Mouse (Mus musculus): ENCODE data around the gene Olfr1317. TPM values are rescaled to one million over a fixed set of nuclear protein-coding genes. Genes with fewer than 3 reads are reported as not detected.

Olfr1317 gene
- not detected in 2 replicates for polyA plus RNA-seq (2016; fragmentation: Nextera tagmentation; extraction: Ambion mirVana)

DNA sequence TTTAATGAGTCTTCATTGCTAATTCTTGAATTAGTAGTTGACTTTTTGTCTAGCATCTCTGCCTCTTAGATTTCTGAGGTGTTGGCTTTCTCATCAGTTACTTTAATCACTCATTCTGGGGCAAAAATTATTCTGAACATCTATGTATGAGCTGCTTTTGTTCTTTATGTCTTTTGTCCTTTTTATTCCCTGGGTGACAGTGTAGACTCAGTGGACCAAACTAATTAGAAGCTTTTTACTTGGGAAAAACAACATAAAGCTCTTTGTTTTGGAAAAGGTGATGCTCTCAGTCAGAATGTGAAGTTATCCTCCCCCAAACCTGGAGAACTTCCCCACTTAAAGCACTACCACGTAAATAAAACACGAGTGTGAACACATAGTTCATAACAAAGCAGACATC is at the start of gene Olfr1317:
Olfr1317 (plus strand) TSS at position 301 of the 400 bp plus-strand sequence.
- WGBS (ENCODE audit: insufficient replicate concordance): 63% methylated on average over 2 of the region's 2 CpGs
- no peak for ATAC-seq

GRCm38 (mm10) chr2:112096681-112097080 is 43.4 kb upstream of the Olfr1317 start, which contains the start of gene Olfr1314:
TSS of gene Olfr1314 (minus strand) at chr2:112096781.
- no peaks in the 10 kb centered on the region for H3K9me3 ChIP-seq (replicated peaks)
- no peaks in the 10 kb centered on the region for H3K27me3 ChIP-seq (replicated peaks)
- no peak within 1 kb of the TSS for H3K4me2 ChIP-seq
- no peak within 1 kb of the TSS for H3K4me3 ChIP-seq
- H3K36me3 ChIP-seq: no peaks in the 10 kb centered on the region
- H3K4me1 ChIP-seq: no peaks in the 10 kb centered on the region
- ATAC-seq: no peak
- no peak within 1 kb of the TSS for H3K9ac ChIP-seq
- no peak within 1 kb of the TSS for H3K27ac ChIP-seq

More for the DNA sequence above, at the start of gene Olfr1317:
- Histone ChIP-seq H3K4me3 (no peak within 1 kb of the TSS), H3K4me2 (no peak within 1 kb of the TSS), H3K27ac (no peak within 1 kb of the TSS), H3K36me3 (no peaks in the 10 kb centered on the region), H3K9ac (no peak within 1 kb of the TSS), H3K27me3 (replicated peaks) (no peaks in the 10 kb centered on the region), H3K9me3 (replicated peaks) (no peaks in the 10 kb centered on the region), H3K4me1 (no peaks in the 10 kb centered on the region)

DNA sequence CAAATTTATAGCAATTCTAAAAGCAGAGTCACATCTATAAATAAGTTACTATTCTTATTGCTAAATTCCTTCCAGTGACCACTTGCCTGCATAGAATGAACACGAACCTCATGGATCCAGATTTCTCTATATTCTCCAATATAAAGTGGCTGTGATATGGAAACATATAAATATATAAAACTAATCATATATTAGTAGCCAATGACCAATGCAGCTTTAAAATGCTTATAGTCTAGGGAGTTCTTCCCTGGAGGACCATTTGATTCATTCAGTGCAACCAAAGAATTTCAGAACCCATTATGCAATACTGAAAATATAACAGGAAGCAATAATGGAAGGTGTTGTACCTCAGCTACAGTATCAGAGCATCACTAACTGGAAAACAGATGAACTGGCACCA is 24.8 kb upstream of the Olfr1317 start, which contains the start of gene Olfr1315-ps1:
Olfr1315-ps1 (minus strand) TSS at position 101 of the 400 bp plus-strand sequence.
- ATAC-seq: no peak
- no peaks in the 10 kb centered on the region for H3K9me3 ChIP-seq (replicated peaks)

GRCm38 (mm10) chr2:112134877-112135276 is 5.3 kb upstream of the Olfr1317 start, which contains the start of gene Olfr1316:
TSS of gene Olfr1316 (minus strand) at chr2:112134977.
- WGBS (ENCODE audit: insufficient replicate concordance): 74% methylated on average over 2 of the region's 2 CpGs
- H3K9me3 ChIP-seq (replicated peaks): no peaks in the 10 kb centered on the region
- no peak within 1 kb of the TSS for H3K27ac ChIP-seq
- no peak within 1 kb of the TSS for H3K4me3 ChIP-seq
- H3K27me3 ChIP-seq (replicated peaks): no peaks in the 10 kb centered on the region
- H3K9ac ChIP-seq: no peak within 1 kb of the TSS
- ATAC-seq: no peak
- H3K4me1 ChIP-seq: no peaks in the 10 kb centered on the region
- no peak within 1 kb of the TSS for H3K4me2 ChIP-seq
- H3K36me3 ChIP-seq: no peaks in the 10 kb centered on the region

More for the DNA sequence above, 24.8 kb upstream of the Olfr1317 start, which contains the start of gene Olfr1315-ps1:
- WGBS (ENCODE audit: insufficient replicate concordance): 42% methylated on average over 1 of the region's 1 CpGs
- Histone ChIP-seq H3K4me1 (no peaks in the 10 kb centered on the region), H3K4me3 (no peak within 1 kb of the TSS), H3K36me3 (no peaks in the 10 kb centered on the region), H3K9ac (no peak within 1 kb of the TSS), H3K27ac (no peak within 1 kb of the TSS), H3K4me2 (no peak within 1 kb of the TSS), H3K27me3 (replicated peaks) (no peaks in the 10 kb centered on the region)

- Histone ChIP-seq H3K9me3 (replicated peaks) (no peaks in the 10 kb centered on the region), H3K27me3 (replicated peaks) (no peaks in the 10 kb centered on the region), H3K4me3 (no peak within 1 kb of the TSS), H3K4me1 (no peaks in the 10 kb centered on the region), H3K4me2 (no peak within 1 kb of the TSS), H3K36me3 (no peaks in the 10 kb centered on the region), H3K9ac (no peak within 1 kb of the TSS), H3K27ac (no peak within 1 kb of the TSS)
- no peak for ATAC-seq
Observed at GRCm38 (mm10) chr2:112153898-112154297, 13.8 kb downstream of the Olfr1317 start, which contains the start of gene Olfr1318. TSS of gene Olfr1318 (plus strand) at chr2:112154198.

Other genes starting within 250 kb of the Olfr1317 start
- gene Olfr1306, start 224.1 kb upstream of the Olfr1317 start, polyA plus RNA-seq (2016; fragmentation: Nextera tagmentation; extraction: Ambion mirVana): not detected in 2 replicates
- not detected in 2 replicates for gene Olfr1307, start 190.9 kb upstream of the Olfr1317 start, polyA plus RNA-seq (2016; fragmentation: Nextera tagmentation; extraction: Ambion mirVana)
- not detected in 2 replicates for gene Olfr1308, start 175.4 kb upstream of the Olfr1317 start, polyA plus RNA-seq (2016; fragmentation: Nextera tagmentation; extraction: Ambion mirVana)
- gene Olfr1309, start 150.0 kb upstream of the Olfr1317 start, polyA plus RNA-seq (2016; fragmentation: Nextera tagmentation; extraction: Ambion mirVana): not detected in 2 replicates
- gene Olfr1310, start 127.6 kb upstream of the Olfr1317 start, polyA plus RNA-seq (2016; fragmentation: Nextera tagmentation; extraction: Ambion mirVana): not detected in 2 replicates
- not detected in 2 replicates for gene Olfr1311, start 115.9 kb upstream of the Olfr1317 start, polyA plus RNA-seq (2016; fragmentation: Nextera tagmentation; extraction: Ambion mirVana)
- gene Olfr1312, start 90.1 kb upstream of the Olfr1317 start, polyA plus RNA-seq (2016; fragmentation: Nextera tagmentation; extraction: Ambion mirVana): not detected in 2 replicates
- gene Olfr1313, start 62.5 kb upstream of the Olfr1317 start, polyA plus RNA-seq (2016; fragmentation: Nextera tagmentation; extraction: Ambion mirVana): not detected in 2 replicates
- gene Olfr1314, start 43.5 kb upstream of the Olfr1317 start, polyA plus RNA-seq (2016; fragmentation: Nextera tagmentation; extraction: Ambion mirVana): not detected in 2 replicates
- gene Olfr1315-ps1, start 24.9 kb upstream of the Olfr1317 start, polyA plus RNA-seq (2016; fragmentation: Nextera tagmentation; extraction: Ambion mirVana): not detected in 2 replicates
- not detected in 2 replicates for gene Olfr1316, start 5.4 kb upstream of the Olfr1317 start, polyA plus RNA-seq (2016; fragmentation: Nextera tagmentation; extraction: Ambion mirVana)
- gene Olfr1318, start 13.9 kb downstream of the Olfr1317 start, polyA plus RNA-seq (2016; fragmentation: Nextera tagmentation; extraction: Ambion mirVana): not detected in 2 replicates
- 5.9 TPM in 2 replicates for gene Lpcat4, start 99.1 kb downstream of the Olfr1317 start, polyA plus RNA-seq (2016; fragmentation: Nextera tagmentation; extraction: Ambion mirVana)
- gene Nutm1, start 119.0 kb downstream of the Olfr1317 start, polyA plus RNA-seq (2016; fragmentation: Nextera tagmentation; extraction: Ambion mirVana): not detected in 2 replicates
- gene Nop10, start 121.6 kb downstream of the Olfr1317 start, polyA plus RNA-seq (2016; fragmentation: Nextera tagmentation; extraction: Ambion mirVana): 211 and 213 TPM in 2 replicates
- gene Slc12a6, start 125.5 kb downstream of the Olfr1317 start, polyA plus RNA-seq (2016; fragmentation: Nextera tagmentation; extraction: Ambion mirVana): 7.0 and 7.4 TPM in 2 replicates
- not detected in 2 replicates for gene Gm21985, start 126.0 kb downstream of the Olfr1317 start, polyA plus RNA-seq (2016; fragmentation: Nextera tagmentation; extraction: Ambion mirVana)
- gene Emc4, start 227.7 kb downstream of the Olfr1317 start, polyA plus RNA-seq (2016; fragmentation: Nextera tagmentation; extraction: Ambion mirVana): 50.6 and 53.4 TPM in 2 replicates
- 25.9 and 29.1 TPM in 2 replicates for gene Katnbl1, start 238.9 kb downstream of the Olfr1317 start, polyA plus RNA-seq (2016; fragmentation: Nextera tagmentation; extraction: Ambion mirVana)

All from liver, embryonic 12.5 days (tissue).